Mouse (Mus musculus) mature B cell (primary cell): Measurements from ENCODE around the gene Pgm3.

Experiments used
- in situ Hi-C: fragments of 300-500 bp; cut with MboI; formaldehyde crosslinking; loops from 2 replicates; pipeline ENCODE4 v1.14.3; 2019

Pgm3 gene

DNA sequence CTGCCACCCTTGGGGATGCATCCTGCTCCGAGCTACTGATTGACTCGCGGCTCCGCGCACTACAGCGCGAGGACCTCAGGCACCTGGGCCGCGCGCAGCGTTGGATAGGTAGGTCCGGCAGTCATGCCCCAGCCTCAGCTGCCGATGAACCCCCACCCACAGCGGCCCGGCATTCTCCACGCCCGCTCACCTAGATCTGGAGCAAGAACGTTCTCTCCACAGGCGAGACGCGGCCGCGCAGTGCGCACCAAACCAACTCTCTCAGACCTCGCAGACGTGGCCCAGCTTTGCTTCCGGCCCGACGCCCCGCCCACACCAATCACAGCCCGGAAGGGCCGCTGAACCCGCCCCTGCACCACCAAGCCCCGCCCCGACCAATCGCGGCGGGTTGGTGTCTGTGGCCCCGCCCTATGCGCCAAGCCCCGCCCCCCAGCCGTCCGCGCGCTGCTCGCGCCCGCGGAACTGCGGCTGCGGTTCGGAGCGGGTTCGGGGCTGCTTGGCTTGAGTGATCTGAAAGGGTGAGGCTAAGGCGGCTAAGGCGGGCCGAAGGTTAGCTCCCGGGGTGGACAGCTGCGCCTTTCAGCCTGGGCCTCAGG lies at the start of gene Pgm3, which contains the start of gene Rwdd2a:
TSS of gene Pgm3 (minus strand) at position 303 of the 596 bp plus-strand sequence.
TSS of gene Rwdd2a (plus strand) at position 452 of the 596 bp plus-strand sequence.
- in situ Hi-C loops: no loop called here

DNA sequence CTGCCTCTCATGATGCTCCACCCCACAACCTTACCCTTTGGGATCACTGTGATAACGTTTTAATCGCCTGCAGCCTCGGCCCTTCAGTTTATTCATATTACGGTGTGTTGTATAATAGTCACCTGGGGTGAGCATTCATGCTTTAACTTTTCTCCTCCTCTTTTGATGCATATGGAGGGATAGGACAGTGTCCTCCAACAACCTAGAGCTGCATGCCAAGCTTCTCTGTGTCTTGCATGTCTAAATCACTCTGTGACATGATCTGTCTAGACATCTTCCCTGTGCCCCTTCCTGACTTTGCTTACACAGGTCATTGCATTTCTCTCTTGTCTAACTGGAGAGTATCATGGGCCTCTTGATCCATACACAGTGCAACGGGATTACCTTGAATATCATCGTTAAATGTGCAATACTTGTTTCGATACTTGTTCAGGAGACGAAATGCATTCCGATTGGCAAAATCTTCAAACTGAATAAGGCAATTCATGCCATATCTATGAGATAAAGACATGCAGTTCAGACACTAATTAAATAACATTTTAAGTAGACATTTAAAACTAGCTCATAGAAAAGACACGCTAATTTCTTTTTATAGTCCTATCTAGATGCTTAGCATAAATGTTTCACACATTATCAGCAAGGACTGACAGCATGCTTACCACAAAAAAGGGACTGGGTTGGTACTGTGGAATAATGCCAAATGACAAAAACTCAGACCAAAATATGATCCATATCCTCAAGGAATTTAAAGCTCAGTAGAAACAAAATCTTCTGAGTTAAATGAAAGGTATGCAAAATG lies 47.9 kb upstream of the Pgm3 start:
- in situ Hi-C loops: no loop called here

DNA sequence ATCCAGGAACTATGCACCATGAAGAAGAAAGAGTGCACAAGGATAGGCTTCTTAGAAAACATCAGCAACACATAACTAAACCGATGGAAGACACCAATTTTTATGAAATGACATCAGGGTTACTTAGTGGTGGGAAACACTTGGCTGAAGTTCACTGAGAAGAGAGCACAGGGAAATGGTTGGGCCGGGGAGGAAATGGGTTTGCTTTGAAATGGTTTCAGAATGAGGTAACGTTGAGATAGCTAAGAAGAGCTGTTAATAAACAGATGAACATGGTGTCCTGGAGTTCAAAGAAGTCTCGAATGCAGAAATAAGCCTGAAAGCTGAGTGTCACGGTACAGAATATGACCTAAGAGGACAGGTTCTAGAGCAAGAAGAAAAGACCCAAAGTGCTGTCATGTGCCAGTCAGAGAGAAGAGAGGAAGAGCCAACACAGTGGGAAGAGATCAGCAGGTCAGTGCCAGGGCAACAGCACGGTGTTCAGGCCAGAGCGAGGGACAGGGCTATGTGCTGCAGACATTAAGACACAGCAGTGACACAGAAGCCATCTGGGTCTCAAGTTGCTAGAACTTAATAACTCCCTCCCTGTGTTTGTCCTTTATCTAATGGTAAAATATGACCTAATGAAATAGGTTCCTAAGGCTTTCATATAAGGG lies 46.3 kb upstream of the Pgm3 start:
- in situ Hi-C loops: no loop called here

DNA sequence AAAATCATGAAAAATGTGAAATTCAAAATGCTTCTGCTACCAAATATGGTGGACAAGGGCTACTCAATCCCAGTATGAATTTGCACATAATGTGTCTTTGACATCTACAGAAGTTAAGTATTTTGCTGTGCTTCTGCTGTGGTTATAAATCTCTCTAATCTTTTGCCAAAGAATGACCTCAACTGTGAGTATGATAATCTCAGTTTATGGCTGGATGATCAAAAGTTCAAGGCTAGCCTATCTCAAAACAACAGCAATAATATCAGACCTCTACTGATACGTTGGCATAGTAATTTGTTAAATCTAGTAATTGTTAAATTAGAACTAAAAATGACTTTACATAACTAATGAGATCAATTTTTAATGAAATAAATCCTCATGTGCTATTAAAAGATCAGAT lies 44.1 kb upstream of the Pgm3 start:
- in situ Hi-C loops: no loop called here

DNA sequence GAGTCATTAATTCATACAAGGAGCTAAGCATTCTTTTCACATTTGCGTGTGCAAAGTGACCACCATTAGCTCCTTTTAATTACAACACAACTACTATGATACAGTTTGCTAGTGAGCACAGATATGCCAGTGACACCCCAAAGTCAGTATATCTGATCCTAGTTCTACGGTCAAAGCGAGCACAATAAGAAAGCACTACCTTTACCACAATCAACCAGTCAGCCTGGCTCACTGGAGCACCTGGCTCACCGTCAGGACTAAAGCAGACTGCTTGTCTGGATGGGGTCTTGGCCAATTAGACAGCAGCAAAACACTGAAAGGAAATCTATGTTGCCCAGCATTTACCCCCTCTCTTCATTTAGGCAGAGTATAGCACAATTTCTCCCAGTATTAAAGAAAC lies 40.4 kb upstream of the Pgm3 start:
- in situ Hi-C loops: no loop called here

DNA sequence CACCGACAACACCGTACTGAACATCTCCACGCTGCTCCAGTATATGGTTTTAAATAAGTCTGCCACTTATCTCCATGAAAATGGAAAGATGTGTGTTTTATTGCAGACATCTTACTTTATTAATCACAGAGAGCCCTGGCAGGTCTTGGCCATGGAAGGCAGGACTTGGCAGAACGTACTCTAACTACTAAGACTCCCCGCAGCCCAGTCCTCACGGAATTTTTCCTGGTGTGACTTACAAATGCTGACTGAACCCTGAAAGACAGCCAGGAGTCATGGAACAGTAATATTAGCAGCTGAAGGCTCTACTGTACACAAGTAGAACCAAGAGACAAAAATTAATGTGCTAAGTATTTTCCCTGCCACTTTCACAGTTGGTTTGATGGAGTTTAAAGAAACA lies 34.1 kb upstream of the Pgm3 start:
- in situ Hi-C loops: no loop called here

DNA sequence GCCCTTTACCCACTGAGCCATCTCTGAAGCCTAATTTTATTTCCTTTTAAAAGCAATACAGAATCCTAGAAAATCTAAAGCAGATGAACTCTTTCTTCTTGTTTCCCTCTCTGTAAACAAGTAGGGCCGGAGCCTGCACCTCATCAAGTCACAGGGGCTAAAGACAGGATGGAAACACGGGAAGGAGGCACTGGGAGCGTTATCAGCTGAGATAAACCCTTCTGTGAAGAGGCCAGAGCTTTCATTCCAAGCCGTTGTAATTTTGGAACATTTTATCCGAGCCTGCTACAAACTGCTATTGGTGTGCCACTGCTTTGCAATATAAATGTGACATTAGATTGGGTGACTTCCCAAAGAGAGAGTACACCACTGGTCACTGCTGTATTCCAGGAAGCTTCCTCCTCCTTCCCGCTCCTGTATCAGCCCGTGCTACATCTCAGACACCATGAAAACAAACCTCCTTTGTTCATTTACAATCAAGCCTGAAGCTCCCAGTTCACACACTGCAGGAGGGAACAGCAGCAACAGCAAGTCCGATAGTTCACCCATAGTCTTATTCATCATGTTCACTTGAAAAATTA lies 28.2 kb upstream of the Pgm3 start:
- in situ Hi-C loops: loop anchor here (25.0 kb wide), 1 partner anchor 637 kb away; no protein-coding TSS in a partner anchor

DNA sequence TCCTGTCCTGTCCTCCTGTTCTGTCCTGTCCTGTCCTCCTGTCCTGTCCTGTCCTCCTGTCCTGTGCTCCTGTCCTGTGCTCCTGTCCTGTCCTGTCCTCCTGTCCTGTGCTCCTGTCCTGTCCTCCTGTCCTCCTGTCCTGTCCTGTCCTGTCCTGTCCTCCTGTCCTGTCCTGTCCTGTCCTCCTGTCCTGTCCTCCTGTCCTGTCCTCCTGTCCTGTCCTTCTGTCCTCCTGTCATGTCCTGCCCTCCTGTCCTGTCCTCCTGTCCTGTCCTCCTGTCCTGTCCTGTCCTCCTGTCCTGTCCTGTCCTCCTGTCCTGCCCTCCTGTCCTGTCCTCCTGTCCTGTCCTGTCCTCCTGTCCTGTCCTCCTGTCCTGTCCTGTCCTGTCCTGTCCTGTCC lies 25.3 kb upstream of the Pgm3 start:
- in situ Hi-C loops: loop anchor here (25.0 kb wide), 1 partner anchor 640 kb away; no protein-coding TSS in a partner anchor

DNA sequence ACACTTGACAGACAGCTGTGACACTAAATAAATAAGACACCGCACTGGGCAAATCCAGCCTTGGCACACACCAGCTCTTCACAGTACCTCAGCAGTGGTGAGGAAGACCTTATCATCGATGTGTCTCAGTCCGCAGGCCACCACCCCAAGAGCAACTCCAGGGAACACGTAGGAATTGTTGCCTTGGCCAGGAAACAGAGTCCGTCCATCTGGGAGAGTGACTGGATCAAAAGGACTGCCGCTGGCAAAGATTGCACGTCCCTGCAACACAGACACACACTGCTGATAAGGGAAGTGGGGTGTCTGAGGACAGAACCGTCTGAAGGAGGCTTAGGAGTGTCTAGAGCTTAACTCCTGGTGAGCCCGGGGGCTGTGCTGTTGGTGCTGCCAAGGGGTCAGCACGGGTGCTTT lies 22.7 kb upstream of the Pgm3 start:
- in situ Hi-C loops: loop anchor here (25.0 kb wide), 1 partner anchor 643 kb away; no protein-coding TSS in a partner anchor

DNA sequence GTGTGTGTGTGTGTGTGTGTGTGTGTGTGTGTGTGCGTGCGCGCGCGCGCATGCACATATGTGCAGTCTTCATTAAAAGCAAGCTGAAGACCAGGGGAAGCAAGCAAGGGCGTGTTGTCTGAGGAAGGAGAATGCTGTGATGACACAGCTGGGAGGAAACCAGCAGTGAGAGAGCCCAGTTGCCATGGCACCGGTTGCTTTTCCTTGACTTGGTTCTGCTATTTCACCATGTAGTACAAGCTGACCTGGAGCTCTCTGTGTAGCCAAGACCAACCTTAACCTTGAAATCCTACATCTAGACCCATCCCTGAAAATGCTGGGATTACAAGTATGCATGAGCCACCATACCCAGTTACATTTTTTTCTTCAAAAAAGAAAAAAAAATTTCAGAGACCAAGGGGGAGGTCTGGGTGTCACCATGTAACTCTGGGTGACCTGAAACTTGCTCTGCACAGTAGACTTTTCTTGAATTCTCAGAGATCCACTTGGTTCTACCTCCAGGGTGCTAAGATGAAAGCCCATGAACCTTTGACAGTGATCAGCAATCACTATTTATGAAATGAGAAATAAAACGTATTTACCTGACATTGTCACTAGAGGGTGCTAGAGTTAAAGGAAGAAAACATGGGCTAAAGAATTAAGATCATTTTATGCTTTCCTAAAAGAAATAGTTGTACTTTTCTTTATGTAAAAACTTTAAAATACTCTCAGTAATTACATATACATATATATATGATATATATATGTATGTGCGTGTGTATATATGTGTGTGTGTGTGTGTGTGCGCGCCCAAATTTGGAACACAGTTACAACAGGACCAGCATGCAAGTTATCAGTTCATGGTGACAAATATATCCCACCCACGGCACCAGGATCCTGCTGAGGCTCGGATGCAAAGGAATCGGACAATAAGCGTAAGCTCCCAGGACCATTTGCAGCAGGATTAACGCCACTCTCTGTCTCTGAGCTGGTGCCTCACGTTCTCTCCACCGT lies 21.3 kb upstream of the Pgm3 start:
- in situ Hi-C loops: loop anchor here (25.0 kb wide), 1 partner anchor 644 kb away; no protein-coding TSS in a partner anchor

DNA sequence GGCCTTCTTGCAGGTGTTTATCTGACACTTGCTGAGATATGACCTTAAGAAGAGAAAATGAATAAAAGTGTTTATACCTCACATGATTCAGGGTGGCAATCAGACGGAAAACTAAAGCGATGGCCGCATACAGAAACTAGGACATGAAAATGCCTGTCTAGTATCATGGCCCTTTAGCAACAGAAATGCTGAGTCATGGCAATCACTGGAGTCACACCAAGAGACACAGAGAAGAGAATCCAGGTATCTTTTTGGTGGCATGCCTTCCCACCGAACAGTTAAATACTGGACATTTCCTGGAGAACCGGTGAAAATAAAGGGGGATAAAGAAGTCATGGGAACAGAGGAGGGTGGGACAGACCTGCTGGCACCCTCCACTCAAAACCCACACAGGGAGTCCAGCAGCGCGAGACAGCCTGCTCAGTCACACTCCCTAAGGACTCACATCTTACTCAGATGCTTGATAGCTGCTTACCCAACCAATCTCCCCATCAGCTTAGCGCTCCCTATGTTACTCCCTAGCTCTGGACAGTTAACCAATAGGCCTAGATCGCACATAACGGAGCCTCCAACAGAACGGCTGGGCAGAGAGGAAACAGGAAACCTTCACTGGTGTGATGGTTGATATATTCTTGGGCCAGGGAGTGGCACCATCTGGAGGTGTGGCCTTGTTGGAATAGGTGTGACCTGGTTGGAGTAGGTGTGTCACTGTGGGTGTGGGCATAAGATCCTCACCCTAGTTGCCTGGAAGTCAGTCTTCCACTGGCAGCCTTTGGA lies 15.6 kb upstream of the Pgm3 start:
- in situ Hi-C loops: loop anchor here (25.0 kb wide), 1 partner anchor 650 kb away; no protein-coding TSS in a partner anchor

DNA sequence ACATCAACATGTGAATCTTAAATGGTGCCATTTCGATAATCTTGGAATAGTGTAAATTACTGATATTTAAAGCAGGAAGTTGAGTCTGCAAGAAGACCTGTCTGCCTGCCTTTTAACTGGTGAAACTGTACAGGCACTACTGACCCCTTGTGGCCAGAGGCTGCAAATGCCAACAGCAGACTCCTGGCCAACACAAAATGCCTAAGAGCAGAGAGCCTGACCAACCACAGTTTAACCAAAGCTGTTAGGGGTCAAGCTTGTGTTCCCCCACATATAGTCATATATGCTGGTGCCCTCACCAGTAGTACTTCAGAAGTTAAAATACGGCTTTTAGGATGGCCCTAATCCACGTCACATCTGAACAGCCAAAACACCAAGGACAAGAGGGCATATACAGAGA lies 12.1 kb upstream of the Pgm3 start:
- in situ Hi-C loops: loop anchor here (25.0 kb wide), 1 partner anchor 654 kb away; no protein-coding TSS in a partner anchor

DNA sequence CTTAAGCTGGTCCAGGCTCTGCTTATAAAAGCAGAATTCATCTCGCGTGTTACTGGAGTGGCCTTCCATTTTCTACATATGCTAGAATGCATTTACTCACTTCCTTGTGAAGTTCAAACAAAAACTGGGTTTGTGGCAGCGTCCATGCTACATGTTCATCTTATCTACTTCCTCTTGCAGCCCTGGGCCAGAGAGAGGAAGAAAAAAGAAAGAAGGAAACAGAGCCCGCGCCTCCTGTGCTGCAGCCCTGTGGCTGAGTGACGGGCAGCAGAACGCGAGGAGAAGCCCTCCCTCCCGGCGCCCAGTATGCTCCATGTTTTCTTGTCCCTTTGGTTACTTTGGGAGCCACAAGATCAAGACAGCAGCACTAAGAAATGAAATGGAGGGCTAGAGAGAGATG lies 8.0 kb upstream of the Pgm3 start:
- in situ Hi-C loops: loop anchor here (25.0 kb wide), 1 partner anchor 658 kb away; no protein-coding TSS in a partner anchor

DNA sequence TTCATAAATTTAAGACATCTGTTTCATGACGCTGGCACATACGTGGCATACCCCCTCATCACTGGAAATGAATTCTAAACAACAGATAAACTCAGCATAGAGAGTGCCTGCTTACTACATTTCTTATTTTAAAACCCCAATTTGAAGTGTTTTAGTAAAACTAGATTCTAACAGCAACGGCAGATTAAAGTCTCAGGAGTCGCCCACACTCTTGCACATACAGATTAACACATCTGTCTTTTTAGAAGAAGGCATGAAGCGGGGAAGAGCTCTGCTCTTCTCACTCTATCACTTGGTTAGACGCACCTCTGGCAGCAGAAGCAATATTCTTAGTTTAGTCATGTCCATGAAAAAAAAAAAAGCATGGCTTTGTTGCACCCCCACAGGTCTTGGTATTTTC lies 3.5 kb upstream of the Pgm3 start:
- in situ Hi-C loops: loop anchor here (25.0 kb wide), 1 partner anchor 662 kb away; no protein-coding TSS in a partner anchor

DNA sequence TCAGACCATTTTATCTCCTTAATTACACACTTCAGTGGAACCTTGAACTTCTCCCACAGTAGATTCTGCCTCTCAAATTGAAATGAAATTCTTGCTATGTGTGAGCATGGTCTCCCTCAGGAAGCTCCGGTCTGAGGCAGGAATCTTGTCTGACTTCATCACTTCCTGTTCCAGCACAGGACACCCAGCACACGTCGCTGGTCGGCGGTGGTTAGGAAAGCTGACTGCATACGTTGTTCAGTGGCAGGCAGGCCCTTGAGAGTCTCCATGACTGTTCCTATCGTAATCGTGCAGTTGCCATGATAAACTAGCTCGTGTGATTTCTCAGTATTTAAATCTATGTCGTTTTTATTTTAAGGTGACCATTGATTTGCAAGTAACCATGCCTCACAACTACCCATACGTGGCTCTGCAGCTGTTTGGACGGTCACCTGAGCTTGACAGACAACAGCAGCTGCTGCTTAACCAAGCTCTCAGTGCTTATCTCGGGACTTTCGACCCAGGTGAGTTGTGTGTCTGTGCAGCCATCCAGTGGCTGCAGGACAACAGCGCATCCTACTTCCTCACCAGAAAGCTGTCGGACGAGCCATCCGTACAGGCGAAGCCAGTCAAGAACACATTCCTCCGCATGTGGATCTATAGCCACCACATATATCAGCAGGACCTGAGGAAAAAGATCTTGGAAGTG lies 2.1 kb upstream of the Pgm3 start:
- in situ Hi-C loops: no loop called here

DNA sequence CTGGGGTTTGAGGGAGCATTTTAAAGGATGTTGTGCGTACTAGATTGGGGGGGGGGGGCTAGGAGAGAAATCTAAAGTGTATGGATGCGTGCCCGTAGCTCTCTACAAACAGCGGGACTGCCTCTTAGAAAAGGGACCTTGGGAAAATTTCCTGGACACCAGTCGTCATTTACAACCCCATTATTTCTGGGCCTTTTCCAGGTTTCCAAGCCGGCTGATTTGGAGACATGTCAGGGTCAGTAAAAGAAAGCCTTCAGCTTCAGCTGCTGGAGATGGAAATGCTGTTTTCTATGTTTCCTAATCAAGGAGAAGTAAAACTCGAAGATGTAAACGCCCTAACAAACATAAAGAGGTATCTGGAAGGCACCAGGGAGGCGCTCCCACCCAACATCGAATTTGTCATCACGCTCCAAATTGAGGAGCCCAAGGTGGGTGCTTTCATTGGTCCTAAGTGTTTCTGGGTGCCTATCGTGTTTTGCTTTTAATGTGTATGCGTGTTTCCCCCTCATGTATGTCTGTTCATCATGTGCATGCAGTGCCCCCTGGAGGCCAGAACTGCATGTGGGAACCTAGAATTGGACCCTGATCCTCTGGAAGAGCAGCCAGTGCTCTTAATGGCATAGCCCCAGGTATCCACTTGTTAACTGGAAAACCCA lies 1.1 kb upstream of the Pgm3 start:
- in situ Hi-C loops: no loop called here

DNA sequence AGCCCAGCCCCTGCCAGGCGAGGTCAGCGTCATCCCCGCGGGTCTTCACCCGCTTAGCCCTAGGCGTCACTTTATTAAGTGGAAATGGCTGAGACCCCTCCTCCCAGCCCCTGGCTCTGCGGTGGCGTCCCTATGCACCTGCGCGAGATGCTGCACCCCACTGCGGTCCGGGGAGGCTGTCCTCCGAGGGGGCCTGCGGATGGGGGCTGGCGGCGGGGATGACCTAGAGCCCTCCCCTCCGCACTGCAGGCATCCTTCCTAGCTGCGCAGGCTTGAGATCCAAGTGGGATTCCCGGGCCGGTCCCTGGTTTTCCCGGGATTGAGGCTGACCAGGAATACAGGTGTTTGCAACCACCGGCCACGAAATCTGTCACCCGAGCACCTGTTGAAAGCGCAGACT lies 554 bp upstream of the Pgm3 start:
- in situ Hi-C loops: no loop called here

DNA sequence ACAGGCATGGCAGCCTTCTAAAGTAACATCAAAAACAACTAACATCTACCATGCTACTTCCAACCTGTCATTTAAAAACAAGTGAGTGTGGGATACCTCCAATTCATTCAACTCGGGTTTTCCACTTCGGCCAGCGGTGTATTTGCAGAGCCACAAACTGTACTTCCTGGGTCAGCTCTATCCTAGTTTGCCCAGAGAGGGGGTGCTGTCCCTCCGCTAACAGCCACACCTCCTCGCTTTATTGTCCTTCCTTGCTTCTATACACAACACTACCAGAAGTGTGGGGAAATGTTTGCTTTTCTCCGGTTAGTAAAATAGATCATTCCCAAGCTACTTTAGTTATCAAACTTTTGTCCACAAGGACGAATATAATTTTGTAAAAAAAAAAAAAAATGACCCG lies 696 bp downstream of the Pgm3 start:
- in situ Hi-C loops: no loop called here
